Mouse (Mus musculus): ENCODE data around the gene Zfp612.
"Not testable (repeated sequence)": the region's sequence is repeated elsewhere in the genome, so short reads cannot be mapped to it uniquely, and the experiment has no call there.

The Zfp612 gene

DNA sequence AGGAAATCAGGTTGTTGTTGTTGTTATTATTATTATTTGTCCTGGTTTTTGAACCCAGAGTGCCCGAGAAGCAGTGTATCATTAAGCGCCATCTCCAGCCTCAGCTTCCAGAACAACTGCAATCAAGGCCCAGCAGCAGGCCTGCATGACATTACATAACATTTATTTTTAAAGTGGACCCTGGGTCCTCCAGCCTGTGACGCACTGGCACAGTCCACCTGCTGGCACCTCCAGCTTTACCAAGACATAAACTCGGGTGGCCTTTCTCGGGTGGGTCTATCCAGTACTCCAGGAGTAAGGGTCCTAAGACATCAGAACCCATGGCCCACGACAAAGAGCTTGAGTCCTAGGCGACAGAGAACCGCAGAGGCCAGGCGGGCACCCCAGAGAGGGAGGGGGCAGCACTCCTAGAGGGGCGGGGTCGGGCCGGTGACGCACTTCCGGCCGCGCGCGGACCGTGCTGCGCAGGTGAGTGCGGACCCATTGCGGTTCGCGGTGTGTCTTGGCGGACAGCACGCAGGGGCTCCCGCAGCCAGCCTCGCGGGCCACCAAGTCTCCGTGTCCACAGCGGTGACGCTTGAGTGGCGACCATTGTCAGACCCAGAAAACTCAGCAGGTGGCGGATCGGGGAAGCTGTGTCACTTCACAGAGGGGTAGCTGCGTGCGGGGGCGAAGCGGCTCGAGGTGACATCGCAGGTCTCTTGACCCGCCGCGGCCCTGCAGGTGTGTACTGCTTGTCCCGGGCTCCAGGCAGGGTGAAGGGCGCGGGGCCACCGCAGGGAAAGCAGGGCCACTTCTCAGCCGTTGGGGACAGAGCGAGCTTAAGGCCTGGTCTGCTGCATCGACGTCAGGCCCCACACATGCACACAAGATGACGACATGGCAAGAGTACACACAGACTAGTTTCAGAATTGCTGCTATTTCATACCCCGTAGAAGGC is at the start of gene Zfp612:
TSS of gene Zfp612 (plus strand) at position 465 of the 940 bp plus-strand sequence.
- peak; percentile 40 for DNase-seq (ENCODE audit: low read depth, low spot score)

DNA sequence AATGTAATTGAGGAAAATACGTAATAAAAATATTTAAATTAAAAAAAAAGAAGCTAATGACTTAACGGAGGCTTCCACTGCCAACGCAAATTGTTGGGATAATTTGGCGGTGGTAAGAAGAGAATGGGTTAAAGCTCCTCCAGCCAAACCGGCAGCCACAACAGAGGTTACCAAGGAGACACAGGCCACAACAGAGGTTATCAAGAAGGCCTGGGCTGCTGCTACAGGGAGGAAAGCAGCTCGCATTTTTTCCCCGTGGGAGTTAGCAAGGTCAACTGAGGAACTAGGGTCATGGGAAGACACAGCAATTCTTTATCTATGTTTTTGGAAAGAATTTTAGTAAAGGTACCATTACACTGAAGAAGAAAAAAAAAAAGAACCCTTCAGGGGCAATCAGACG is 45.8 kb upstream of the Zfp612 start:
- DNase-seq (ENCODE audit: low read depth, low spot score) = not testable (repeated sequence)

DNA sequence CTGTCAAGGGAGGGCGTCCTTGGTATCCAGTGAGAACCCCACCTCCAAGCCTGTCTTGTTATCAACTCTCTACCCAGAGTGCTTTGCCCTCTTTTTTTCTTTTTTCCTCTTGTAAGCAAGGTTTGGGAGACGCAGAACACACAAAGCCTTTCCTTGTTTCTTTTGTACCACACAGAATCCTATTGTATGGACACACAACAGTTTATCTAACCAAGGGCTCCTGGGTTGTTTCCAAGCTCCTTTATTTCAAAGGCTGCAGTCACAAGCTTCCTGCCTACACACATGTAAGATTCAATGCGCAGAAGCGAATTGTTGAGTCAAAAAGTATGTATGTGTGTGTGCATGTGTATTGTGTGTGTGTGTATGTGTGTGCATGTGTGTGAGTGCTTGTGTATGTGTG is 45.2 kb upstream of the Zfp612 start:
- DNase-seq (ENCODE audit: low read depth, low spot score) = no peak

DNA sequence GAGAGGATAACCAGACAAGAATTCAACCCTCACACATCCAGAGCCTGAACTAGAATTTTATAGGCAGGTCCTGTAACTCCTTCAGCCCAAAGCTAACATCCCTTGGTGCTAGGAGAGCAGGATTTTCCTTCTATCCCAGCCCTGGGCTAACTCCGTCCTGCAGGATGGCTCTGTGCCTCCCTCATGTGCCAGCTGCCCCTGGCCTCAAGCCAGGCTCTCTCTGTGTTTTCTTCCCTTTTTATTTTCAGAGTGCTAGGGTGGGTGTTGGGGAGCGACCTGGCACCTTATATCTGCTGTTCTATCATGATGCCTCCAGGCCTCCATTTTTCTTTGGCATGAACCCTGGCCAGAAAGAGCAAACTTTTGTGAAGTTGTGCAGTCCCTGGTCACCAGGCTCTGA is 43.4 kb upstream of the Zfp612 start:
- DNase-seq (ENCODE audit: low read depth, low spot score) = no peak

DNA sequence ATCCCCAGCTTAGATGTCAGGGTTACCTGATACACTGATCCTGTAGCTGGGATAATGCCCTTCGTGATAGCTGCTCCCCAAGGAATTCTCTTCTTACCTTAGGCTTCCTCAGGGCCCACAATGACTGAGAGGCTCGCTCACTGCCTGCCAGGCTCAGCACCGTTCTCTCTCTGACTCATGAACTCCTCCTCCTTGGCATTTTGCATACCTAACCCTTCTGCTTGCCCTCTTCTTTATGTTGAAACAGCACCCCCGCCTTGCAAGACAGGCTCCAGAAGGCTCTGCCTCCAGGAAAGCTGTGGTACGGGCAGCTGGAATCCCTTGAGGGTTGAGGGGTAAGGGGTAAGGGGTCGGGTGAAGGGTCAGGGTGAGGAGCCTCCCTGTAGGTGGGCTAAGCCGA is 40.3 kb upstream of the Zfp612 start:
- DNase-seq (ENCODE audit: low read depth, low spot score) = no peak

DNA sequence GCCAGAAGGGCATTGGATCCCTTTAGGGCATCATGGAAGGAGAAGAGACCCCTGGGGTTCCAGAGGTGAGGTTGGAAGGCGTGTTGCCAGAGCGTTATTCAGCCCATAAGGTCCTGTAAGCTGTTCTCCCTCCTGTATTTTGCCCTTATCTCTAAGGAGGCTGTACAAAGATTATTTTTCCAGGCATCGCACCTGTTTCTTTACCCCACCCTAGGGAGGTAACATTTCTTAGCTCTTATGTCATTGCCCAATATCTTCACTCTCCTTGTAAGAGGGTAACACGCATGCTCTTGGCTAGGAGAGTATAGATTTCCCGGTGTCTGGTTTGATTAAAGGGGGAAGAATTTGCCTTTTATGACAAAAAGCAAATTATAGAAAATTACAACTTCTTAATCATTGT is 39.9 kb upstream of the Zfp612 start, which contains the start of gene Chst4:
TSS of gene Chst4 (minus strand) at position 82 of the 400 bp plus-strand sequence.
- no peak for DNase-seq (ENCODE audit: low read depth, low spot score)

DNA sequence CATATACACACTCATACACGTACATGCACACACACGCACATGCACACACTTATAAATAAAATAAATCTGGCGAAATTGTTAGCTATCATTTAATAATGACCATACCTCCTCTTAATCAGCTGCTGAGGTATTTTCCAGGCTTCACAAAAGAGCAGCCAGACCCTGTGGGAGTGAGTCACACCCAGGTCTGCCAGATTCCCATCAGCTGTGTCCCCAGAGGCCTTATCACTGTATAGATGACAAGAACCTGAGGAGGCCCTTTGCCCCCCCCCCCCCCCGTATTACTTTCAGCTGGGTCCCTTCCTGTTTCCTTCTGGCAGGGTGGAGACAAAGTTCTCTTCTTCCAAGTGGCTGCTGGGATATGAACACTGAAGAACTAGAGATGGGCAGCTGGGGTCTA is 39.0 kb upstream of the Zfp612 start:
- no peak for DNase-seq (ENCODE audit: low read depth, low spot score)

DNA sequence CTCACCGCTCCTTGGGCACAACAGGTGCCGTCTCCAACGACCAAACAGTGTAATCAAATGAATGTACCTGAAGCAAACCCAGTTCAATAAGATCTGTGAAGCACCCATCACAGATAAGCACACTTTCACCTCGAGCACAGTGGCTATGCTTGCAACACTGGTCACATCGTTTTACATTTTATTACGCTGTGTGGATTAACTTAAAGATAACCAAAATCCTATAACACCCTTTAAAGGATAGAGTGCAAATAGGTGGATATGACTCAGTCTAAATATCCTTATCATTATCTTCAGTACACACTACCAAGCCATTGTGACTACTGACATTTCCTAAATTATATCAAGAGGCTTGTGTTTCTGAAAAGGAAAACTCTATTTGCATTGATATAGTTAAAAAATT is 28.3 kb upstream of the Zfp612 start:
- DNase-seq (ENCODE audit: low read depth, low spot score) = no peak

DNA sequence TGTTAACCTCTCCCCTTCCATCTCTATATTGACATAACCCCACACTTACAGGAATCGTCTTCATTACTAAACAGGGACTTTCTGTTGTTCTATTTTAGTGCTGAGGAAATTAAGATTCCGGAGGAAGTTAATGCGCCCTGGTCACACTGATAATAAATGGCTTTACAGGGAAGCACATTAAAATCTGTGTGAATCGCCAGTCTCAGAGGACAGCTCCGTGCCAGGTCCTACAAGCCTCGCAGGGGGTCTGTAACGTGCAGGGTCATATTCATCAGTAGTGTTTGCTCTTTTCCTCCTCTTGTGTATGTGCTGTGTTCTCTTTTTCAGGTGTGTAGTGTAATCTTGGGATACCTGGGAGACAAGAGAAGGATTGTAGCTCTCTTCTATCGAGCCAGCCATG is 21.3 kb upstream of the Zfp612 start:
- no peak for DNase-seq (ENCODE audit: low read depth, low spot score)

DNA sequence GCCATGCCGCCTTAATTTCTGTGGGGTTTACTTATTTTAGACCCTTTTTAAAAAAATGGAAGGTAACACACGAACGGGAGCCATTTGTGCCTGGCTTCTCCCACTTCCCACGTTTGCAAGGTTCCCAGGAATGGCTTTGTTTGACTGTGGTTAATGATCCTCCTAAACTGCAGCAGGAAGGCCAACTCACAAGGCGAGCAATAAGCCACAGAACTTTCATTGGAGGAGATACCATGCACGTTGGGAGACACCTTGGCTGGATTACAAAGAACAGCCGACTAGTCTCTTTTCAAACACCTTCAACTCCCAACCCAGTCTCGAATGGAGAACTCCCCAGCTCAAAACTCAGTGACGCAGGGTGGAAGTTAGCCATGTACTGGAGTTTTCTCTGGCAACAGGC is 15.4 kb upstream of the Zfp612 start:
- DNase-seq (ENCODE audit: low read depth, low spot score) = no peak

DNA sequence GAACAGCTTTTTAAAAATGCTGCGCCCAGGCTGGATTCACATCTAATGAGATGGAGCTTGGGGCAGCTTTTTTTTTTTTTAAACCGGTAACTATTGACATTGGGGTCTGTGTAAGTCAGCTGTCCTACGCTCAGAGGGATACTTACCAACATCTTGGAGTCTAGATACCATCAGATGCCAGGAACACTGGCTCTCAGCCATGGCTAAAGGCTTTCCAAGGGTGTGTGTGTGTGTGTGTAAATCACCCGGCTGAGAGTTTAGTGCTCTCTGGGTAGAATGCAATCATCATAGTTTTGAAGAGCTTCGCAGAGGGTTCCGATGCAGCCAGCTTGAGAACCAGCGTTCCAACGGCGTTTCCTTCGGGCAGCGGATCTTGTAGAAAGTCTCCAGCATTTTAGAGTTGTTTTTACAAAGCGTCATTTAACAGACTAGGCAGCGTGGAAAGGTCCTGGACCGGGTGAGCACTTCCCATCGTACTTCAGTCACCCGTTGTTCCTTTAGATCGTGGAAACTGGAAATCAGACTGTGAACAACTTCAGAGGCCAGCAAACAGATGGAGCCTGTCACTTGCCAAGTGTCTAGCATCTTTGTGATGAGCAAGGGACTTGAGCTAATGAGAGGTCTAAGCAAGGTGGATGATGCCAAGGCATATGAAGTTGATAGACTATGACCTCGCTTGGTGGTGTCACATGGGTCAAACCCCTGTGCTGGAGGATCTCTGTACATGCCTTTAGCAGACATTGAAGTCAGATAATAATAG is 14.8 kb upstream of the Zfp612 start:
- no peak for DNase-seq (ENCODE audit: low read depth, low spot score)

DNA sequence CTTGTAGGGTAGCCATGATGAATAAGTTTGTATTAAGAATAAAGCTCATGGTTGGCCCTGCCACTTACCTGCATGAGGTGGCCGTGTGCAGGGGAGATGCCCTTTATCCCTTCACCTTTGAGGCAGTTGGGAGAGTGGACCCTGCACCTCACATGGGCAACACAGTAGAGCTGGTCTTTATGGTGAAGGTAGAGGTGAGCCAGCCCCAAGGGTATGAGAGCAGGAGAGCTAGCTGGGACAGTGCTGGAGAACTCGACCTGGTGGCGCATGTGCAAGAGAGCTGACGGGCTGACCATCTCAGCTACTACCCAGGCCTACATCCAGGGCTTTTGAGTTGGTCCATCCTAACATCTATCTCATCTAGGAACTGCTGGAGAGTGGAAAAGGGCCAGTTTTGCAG is 13.9 kb upstream of the Zfp612 start:
- DNase-seq (ENCODE audit: low read depth, low spot score) = no peak

DNA sequence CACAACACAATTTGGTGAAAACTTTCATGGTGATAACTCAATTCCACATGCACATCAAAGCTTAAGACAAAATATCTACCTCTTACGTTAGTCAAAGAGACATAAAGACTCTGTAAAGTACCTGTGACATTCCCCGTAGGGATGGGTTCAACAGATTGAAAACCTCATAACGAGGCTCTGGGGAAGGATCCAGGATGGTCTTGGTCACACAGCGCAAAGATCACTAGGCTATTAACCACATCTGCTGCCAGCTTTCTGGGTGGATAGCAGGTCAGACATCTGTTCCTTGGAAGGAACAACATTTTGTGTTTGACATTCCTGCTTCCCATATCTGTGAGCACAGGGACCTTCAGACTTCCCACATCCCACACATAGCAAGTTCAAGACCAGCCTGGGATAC is 9.8 kb upstream of the Zfp612 start:
- no peak for DNase-seq (ENCODE audit: low read depth, low spot score)

DNA sequence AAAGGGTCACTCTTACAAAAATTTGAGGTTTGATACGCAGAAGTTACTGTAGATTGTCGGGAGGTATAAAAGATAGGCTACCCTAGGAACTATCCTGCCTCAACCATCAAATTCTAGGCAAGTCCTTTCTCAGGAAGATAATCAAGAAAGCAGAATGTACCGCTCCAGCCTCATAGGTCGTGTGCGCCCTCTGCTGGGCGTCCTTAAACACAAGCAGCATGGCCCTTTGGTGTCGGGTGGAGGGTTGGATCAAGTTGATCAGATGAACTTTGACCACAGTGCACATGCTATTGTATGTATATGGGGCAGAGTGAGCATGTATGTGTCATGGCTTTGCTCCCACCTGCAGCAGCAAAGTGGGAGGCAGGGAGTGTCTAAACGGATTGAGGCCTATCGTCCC is 7.9 kb upstream of the Zfp612 start:
- peak; percentile 39 for DNase-seq (ENCODE audit: low read depth, low spot score)

DNA sequence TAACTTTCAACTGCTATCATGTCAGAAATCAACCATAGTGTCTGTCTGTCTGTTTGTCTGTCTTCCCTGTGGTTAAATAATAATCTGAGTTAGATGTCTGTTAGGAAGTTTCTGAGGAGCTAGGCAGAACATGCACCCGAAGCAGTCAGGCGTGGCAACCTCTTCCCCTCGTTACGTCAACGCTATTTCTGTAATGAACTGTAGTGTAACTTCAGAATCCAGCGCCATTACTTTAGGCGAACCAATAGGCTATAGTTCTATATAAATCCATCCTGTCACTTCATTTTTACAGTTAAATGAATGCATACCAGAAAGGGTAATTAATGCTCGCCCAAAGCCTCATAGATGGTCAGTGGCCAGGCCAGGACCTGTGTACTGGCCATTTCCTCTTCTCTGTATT is 5.0 kb upstream of the Zfp612 start:
- DNase-seq (ENCODE audit: low read depth, low spot score) = no peak

DNA sequence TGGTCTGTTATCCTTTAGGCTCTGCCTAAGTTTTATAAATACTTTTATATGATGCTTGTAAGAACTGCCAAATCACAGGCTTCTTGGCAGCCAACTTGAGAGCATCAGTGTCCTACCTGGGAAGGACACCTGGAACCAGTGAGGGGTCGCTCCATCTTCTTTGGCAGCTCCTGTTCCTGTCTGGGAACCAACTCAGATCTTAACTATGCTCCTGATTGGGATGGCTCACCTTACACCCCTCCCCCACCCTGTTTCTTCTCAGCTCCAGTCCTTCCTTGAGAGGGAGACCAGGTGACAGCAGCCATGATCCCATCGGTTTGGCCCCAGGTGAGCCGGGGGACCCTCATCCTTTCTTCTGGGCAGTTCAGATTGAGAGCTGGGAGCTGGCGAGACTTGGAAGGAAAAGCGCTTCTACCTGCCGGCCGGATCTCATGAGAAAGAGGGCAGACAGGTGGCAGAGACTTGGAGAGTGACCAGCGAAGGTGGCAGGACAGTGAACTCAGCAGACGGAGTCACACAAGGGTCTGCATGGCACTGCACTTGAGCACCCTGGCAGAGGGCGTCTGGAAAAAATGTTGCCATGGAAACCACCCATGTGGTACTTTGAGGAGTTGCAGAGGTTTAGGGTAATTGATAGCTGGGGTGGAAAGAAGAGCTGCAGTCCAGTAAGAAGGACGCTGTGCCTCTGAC is 3.0 kb downstream of the Zfp612 start:
- no peak for DNase-seq (ENCODE audit: low read depth, low spot score)

DNA sequence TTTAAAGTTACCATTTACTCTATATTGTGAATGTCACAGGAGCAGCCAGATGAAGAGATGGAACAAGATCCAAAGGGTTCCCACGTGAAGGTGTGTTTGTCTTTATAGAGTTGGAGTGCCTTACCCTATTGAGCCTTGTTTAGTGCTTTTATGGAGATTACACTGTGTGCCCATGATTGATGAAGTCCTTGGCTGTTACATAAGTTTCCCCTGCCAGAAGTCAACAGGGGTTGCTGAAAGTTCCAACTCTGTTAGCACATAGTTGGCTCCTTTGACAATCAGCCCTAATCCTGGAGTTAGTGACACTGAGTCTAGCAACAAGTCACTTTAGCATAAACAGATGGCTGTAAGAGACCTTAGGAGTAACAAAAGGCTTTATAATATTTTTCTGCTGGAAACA is 12.3 kb downstream of the Zfp612 start:
- DNase-seq (ENCODE audit: low read depth, low spot score) = no peak

DNA sequence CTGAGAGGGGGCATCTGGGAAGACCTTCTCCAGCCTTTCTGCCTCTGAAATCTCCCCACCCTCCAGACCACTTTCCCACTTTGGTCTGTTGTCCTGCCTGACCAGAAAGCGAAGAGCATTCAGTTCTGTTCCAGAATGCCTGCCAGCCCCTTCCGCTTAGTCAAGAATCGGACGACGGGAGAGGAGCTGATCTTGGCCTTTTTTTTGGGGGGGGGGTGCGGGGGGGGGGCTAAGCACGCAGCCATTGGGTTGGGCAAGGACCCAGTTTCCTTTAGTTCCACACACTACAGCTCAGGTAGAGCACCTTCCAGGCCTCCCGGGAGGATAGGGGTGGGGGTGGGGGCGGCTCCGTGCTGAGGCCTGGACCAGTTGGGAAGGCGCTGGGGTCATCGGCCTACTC is 21.4 kb downstream of the Zfp612 start, which contains the start of gene Gm21964:
TSS of gene Gm21964 (plus strand) at position 301 of the 400 bp plus-strand sequence.
- DNase-seq (ENCODE audit: low read depth, low spot score) = no peak

DNA sequence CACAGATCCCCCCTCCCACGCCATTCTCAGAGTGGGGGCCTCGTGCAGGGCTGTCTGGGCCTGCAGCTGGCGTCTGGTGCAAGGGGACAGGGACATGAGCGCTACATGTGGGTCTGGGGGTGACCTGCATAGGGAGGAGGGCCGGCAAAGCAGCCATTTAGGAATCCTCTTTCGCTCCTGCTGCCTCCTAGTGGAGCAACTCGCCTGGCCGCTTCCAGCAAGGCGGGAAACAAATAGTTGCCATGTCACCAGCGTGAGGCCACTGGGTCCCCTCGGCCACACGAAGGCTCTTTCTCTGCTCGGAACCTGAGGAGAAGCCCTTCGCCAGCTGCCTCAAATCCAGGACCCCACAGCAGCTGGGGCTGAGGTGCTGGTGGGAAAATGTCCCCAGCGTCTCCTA is 22.1 kb downstream of the Zfp612 start:
- no peak for DNase-seq (ENCODE audit: low read depth, low spot score)

DNA sequence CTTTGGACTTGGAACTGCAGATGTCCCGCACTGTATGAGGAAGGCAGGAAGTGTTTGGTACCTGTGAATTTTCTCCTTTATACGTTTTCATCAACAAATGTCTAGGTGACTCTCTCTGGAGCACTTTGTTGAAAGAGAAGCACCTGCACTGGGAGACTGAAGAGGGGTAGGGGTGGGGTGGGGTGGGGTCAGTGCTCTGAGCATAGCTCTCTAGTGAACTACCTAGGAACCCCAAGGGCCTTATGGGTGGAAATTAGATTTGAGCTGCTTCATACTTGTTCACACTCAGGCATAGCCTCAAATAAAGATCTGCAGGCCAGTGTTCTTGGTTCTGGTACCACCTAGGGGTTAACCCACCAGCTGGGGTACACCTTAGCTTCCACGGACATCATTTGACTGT is 23.1 kb downstream of the Zfp612 start, which contains the start of gene Gm17720:
TSS of gene Gm17720 (minus strand) at position 101 of the 400 bp plus-strand sequence.
- DNase-seq (ENCODE audit: low read depth, low spot score) = no peak

DNA sequence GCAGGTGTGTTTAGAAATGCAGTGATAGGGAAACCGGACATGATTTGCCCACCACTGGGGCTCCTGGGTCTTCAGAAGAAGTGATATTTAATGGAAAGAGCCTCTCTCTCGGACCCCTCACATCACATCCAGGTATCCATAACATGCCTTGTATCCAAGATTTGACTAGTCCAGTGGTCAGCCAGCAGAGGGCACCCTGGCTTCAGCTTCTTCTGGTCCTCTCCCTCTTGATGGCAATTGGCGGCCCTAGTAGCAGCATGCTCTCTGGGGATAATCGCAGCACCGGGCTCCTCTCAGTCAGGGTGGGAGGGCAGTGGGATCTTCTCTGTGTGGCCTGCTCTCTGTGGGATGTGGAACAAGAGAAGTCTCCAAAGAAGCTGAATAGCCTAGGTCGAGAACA is 40.2 kb downstream of the Zfp612 start:
- DNase-seq (ENCODE audit: low read depth, low spot score) = no peak

DNA sequence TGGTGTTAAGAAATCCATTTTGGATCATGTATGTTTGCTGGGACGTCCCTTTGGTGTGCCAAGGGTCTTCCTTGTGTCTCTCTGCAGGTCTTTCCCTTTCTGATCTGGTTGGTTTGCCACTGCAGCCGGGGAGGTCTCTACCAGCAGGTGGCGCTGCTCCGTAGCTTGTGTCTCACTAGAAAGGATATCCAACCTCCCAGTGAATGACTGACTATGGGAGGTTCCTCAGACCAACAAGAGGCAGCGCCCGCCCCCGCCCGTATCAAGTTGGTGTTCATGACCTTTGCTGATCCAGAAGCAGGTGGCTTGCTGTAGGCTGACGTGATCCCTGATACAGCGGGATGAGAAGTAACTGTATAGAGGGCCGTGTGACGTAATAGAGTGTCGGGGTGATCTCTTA is 51.0 kb downstream of the Zfp612 start:
- DNase-seq (ENCODE audit: low read depth, low spot score) = peak; percentile 84

Data from WW6 (cell line).